Mouse (Mus musculus) c-Kit-positive CD71-negative TER-119-negative erythroid progenitor cells, embryonic 14.5 days (primary cell): Measurements from ENCODE around the gene Dusp8.

Experiments used
- DNase-seq: peaks from one replicate; pipeline ENCODE4 v3.0.0-alpha.2; 2013; ENCODE audit warnings: low read depth

The Dusp8 gene

GRCm38 (mm10) chr7:142086159-142086905 is 9.3 kb downstream of the Dusp8 start:
- DNase-seq = no peak

DNA sequence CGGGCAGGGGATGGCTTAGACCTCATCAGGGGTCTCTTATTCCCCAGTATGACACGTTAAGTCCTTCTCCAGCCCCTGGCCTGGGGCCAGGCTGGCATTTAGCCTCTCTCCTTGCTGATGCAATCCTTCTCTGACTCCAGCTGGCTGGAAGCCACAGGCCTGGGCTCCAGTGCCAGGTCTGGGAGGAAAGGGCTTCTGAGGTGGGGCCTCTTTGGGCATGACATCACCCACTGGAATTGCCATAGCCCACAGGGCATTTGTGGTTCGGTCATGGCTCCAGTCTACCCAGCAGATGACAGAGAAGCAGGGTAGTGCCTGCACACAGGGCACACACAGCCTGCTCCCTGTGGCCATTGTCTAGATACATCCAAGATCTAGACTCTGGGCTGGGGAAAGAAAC is 10.8 kb downstream of the Dusp8 start:
- no peak for DNase-seq

DNA sequence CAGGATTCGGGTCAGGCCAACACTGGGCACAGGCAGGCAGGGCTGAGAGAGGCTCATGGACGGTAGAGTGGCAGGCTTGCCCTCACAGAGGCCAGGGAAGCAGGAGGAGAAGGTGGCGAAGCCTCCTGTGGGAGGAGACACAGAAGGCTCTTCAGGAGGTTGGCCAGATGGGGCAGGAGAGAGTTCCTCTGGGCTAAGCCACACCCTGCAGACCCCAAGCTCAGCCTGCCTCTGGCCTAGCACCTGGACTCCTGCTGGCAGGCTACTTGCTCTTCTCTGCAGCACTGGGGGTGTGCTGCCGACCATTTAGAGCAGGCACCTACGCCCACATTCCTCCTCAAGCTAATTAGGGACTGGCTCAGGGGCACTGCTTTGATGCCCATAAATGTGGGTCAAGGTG is 11.2 kb downstream of the Dusp8 start:
- no peak for DNase-seq

DNA sequence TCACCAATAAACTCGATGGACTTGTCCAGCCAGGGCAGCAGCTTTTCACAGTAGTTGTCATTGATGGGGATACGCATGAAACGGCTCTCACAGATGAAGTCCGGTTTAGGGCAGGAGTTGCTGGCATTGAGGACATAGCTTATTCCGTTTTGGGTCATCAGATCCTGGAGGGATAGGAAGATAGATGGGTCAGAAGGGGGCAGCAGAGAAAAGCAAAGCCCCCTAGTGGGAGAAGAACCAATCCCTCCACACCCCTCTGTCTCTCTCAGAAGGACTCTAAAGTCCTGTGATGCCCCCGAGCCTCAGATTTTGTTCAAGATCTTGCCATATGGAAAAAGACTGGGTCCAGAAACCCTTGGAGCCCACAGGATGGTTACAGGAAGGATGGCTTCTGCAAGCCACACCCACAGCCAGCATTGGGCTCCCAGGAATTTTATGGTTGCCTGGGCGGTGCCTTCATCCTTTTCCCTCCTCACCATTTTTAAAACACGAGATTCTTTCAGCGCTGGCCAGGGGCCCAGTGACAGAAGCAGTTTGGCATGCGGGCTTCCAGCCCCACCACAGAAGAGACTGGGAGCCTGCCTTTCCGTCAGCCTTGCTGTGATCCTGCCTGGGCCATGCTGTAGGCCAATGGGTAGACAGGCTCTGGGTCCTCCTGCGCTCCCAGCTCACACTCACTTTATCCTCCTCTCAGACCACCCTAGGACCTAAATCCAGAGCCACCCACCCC is 11.9 kb downstream of the Dusp8 start:
- no peak for DNase-seq

GRCm38 (mm10) chr7:142082607-142083006 is 13.0 kb downstream of the Dusp8 start:
- no peak for DNase-seq

GRCm38 (mm10) chr7:142082179-142082578 is 13.5 kb downstream of the Dusp8 start:
- no peak for DNase-seq

GRCm38 (mm10) chr7:142081736-142082135 is 13.9 kb downstream of the Dusp8 start:
- DNase-seq = no peak

- DNase-seq = no peak
Observed at GRCm38 (mm10) chr7:142080876-142081275, 14.8 kb downstream of the Dusp8 start.

- no peak for DNase-seq
Observed at GRCm38 (mm10) chr7:142079365-142079764, 16.3 kb downstream of the Dusp8 start.

GRCm38 (mm10) chr7:142077138-142077537 is 18.5 kb downstream of the Dusp8 start:
- no peak for DNase-seq

- no peak for DNase-seq
Observed at GRCm38 (mm10) chr7:142074146-142074886, 21.3 kb downstream of the Dusp8 start.

DNA sequence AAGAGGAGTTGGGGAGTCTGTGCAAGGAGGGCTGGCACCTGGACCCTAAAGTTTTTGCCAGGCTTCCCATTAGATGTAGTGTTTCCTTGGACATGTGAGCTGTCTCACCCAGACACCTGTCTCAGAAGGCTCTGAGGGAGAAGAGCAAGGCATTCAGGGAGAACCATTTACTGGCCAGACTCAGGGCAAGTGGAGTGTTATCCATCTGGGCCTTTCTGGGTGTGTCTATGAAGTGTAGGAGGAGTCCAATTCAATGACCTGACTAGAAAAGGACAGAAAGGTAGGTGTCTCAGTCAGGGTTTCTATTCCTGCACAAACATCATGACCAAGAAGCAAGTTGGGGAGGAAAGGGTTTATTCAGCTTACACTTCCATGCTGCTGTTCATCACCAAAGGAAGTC is 23.9 kb downstream of the Dusp8 start:
- no peak for DNase-seq

GRCm38 (mm10) chr7:142071212-142071578 is 24.4 kb downstream of the Dusp8 start:
- DNase-seq = no peak

DNA sequence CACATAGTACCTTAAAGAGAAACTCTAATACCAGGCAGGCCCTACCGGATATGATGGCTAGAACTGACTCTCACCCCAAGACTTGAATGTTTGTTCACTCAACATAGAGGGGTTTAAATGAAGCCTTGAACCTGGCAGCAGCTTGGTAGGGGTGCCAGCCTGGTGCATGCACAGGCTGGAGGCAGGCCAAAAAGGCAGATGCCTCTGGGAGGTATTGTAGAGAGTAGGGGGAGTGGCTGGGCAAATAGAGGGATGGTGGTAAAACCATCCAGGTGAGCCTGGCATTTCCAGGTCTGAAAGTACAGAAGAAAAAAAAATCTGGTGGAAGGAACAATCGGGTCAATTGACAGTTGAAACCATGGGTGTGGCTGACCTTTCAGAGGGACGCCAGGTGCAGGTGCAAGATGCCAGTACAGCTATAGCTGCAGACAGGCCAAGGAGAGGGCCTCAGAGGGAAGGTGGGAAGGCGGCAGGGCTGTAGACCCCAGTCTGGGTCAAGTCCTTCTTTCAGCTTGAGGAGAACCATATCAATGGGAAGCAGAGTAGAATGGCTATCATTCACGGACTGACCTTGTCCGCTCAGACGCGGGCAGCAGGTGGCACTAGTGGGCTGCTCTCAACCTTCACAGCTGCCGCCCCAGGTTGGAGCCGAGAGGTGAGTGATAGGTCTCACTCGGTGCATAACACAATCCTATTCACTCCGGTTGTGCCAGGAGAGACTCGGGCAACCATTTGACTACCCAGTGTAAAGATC is 25.0 kb downstream of the Dusp8 start:
- no peak for DNase-seq

DNA sequence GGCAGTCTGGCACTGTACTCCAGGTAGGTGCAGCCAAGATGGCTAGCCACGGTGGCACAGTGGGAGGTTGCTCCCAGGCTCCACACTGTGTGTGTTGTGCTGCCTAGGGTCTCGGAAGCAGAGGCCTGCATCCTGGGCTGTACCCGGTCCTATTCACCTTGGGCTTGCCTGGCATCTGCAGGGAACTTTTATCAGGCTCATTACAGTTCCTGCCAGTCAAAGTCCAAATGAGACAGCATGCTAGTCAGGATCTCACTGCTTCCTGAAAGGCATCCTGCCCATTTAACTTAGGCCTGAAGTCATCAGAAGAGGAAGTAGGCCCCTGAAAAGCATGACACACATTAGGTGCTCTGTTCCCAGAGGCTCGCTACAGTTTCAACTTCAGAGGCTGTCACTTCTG is 27.2 kb downstream of the Dusp8 start:
- DNase-seq = no peak

GRCm38 (mm10) chr7:142060931-142061565 is 34.6 kb downstream of the Dusp8 start, which contains the start of gene Mob2:
Mob2 (minus strand) TSS chr7:142061065.
- DNase-seq = peak; percentile 64

DNA sequence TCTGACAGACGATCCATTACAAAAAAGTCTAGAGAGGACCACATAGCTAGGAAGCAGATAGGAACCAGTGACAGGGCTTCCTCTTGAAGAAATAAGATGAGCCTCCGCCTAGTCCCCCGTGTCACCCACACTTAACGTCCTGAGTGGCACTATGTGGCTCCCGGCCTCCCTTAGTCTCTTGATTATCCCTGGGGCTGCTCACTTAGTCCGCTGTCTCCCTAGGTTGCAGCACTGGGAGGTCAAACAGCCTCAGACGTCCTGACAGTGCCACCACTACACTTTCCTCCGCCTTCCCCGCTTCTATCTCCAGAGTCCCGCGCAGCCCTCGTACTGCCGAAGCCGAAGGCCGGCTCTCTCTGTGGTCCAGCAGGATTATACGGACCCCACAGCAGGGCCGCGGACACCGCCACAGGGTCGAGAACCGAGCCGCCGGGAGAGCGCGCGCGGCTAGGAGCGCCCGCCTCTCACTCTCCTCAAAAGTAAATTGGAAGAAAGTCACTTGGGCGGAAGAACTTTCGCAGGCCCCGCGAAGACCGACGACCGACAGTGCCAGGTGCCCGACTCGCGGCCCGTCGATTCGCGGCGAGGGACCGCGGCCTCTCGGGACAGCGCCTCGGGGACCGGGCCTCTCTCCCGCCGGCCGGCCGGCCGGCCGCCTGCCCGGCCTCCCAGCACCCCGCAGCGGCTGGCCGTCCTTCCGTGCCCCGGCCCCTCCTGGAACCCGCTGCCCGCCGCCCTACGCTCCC is 35.3 kb downstream of the Dusp8 start:
- DNase-seq = no peak

DNA sequence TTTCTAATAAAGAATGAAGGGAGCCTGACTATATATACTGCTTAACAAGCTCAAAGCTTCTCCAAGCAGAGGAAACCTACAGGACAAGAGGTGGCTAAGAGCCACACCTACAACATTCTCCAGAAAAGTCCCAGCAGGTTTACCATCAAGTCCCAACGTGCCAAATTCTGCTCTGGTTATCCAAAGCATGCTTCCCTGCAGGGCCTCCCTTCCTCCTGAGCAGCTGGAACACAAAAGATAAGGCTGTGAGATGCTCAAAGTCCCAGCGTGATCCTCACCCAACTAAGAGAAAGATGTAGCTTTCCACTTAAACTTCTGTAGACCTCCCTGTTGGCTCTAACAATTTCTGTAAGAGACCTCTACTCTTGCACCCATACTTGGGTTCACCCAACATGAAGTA is 36.6 kb downstream of the Dusp8 start:
- no peak for DNase-seq

DNA sequence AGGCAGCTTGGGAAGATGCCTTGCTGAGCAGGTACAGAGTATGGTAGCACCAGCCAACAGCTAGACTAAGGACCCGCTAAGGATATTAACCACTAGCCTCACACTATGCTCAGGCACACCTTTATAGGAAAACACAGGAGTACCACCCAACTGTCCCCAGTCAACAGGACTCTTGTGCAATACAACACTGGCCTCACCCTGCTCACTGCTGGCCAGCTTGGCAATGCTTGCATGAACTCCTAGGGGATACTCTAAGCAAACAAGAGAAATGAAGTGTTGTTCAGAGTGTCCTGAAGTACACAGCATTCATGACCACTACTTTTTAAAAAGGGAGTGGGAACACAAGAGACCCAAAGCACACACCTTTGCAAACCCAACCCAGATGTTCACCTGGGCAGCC is 38.5 kb downstream of the Dusp8 start:
- no peak for DNase-seq

- DNase-seq = no peak
Observed at GRCm38 (mm10) chr7:142056601-142057061, 39.0 kb downstream of the Dusp8 start.

- DNase-seq = no peak
Observed at GRCm38 (mm10) chr7:142055431-142055830, 40.2 kb downstream of the Dusp8 start.
